Mouse (Mus musculus) hindbrain, embryonic 15.5 days (tissue): ENCODE data around the gene Tmem42. TPM values are rescaled to one million over a fixed set of nuclear protein-coding genes. Genes with fewer than 3 reads are reported as not detected.
A peak's percentile ranks its signal among the peaks of the same experiment; 100 is the strongest.

Experiments
- ATAC-seq: fragments of 200-750 bp; cut with Nextera tagmentation; 2 replicates; pipeline ENCODE4 v1.8.0; 2017; ENCODE audit warnings: low read depth, moderate number of reproducible peaks, moderate TSS enrichment; ENCODE audit not compliant: low FRiP score
- H3K27ac ChIP-seq: fragments of 300-500 bp; sonication (generic); replicated peaks from 2 replicates; pipeline ENCODE4 v1.5.1; 2015; ENCODE audit warnings: mild to moderate bottlenecking, inconsistent platforms
- H3K27me3 ChIP-seq: fragments of 300-500 bp; sonication (generic); 2 replicates; pipeline ENCODE4 v1.6.1; 2015; ENCODE audit warnings: control low read depth, inconsistent platforms
- H3K36me3 ChIP-seq: fragments of 300-500 bp; sonication (generic); 2 replicates; pipeline ENCODE4 v1.6.1; 2015; ENCODE audit warnings: control low read depth, inconsistent platforms
- H3K4me1 ChIP-seq: fragments of 300-500 bp; sonication (generic); replicated peaks from 2 replicates; pipeline ENCODE4 v1.6.1; 2015; ENCODE audit warnings: control low read depth, inconsistent platforms
- H3K4me2 ChIP-seq: fragments of 300-500 bp; sonication (generic); 2 replicates; pipeline ENCODE4 v1.6.1; 2015; ENCODE audit warnings: moderate library complexity, mild to moderate bottlenecking, inconsistent platforms
- H3K4me3 ChIP-seq: fragments of 300-500 bp; sonication (generic); 2 replicates; pipeline ENCODE4 v1.5.1; 2015; ENCODE audit warnings: mild to moderate bottlenecking, inconsistent platforms
- H3K9ac ChIP-seq: fragments of 300-500 bp; sonication (generic); 2 replicates; pipeline ENCODE4 v1.6.1; 2015; ENCODE audit warnings: inconsistent platforms
- H3K9me3 ChIP-seq: fragments of 300-500 bp; sonication (generic); 2 replicates; pipeline ENCODE4 v1.6.1; 2016; ENCODE audit warnings: control low read depth, inconsistent platforms
- WGBS: fragments of 180-500 bp; shearing (Covaris S2); methylation state at CpG from one replicate; pipeline ENCODE4 v1.1.7; 2015; 5-methylcytosine and 5-hydroxymethylcytosine counted together
- polyA plus RNA-seq: library from polyadenylated mRNA; unstranded; fragments of >200 nt; fragmentation: Nextera tagmentation; extraction: Ambion mirVana; gene quantifications from 2 replicates; pipeline ENCODE4 v1.2.1, GENCODE M21; 2015

The Tmem42 gene
- polyA plus RNA-seq: 27.2 and 28.2 TPM in 2 replicates

- peak; percentile 96 for ATAC-seq
- H3K27me3 ChIP-seq: no peaks in the 10 kb centered on the region
- H3K27ac ChIP-seq: peak within 1 kb of the TSS; percentile 92
- peaks cover 22% of the 10 kb centered on the region for H3K4me1 ChIP-seq
- H3K9me3 ChIP-seq: no peaks in the 10 kb centered on the region
- H3K4me3 ChIP-seq: peak within 1 kb of the TSS; percentile 54
- H3K36me3 ChIP-seq: no peaks in the 10 kb centered on the region
- peak within 1 kb of the TSS; percentile 59 for H3K9ac ChIP-seq
- under 1% methylated on average over 43 of the region's 69 CpGs for WGBS
- H3K4me2 ChIP-seq: peak within 1 kb of the TSS; percentile 78
Measured at GRCm38 (mm10) chr9:123020995-123021631, at the start of gene Tmem42. Gene Tmem42, plus strand, starts transcription at chr9:123021326.

- no peak for ATAC-seq
- WGBS: 97% methylated on average over 10 of the region's 10 CpGs
Measured at GRCm38 (mm10) chr9:122998406-122999192, 22.5 kb upstream of the Tmem42 start.

GRCm38 (mm10) chr9:122999193-122999586 lies 21.9 kb upstream of the Tmem42 start:
- no peak overlapping the region for H3K27ac ChIP-seq
- 0 out of 2 replicates have a peak, but pooled peaks cover 3% of the 10 kb centered on the region for H3K36me3 ChIP-seq
- H3K27me3 ChIP-seq: no peaks in the 10 kb centered on the region
- no peaks in the 10 kb centered on the region for H3K9me3 ChIP-seq
- H3K4me3 ChIP-seq: no peak overlapping the region
- H3K4me1 ChIP-seq: no peaks in the 10 kb centered on the region
- H3K4me2 ChIP-seq: no peak overlapping the region
- H3K9ac ChIP-seq: no peak overlapping the region
- WGBS: 95% methylated on average over 4 of the region's 4 CpGs
- ATAC-seq: no peak

More at GRCm38 (mm10) chr9:122998406-122999192, 22.5 kb upstream of the Tmem42 start:
- H3K4me2 ChIP-seq: no peak overlapping the region
- H3K4me3 ChIP-seq: no peak overlapping the region
- H3K9me3 ChIP-seq: no peaks in the 10 kb centered on the region
- no peaks in the 10 kb centered on the region for H3K4me1 ChIP-seq
- no peak overlapping the region for H3K27ac ChIP-seq
- no peak overlapping the region for H3K9ac ChIP-seq
- H3K36me3 ChIP-seq: 0 out of 2 replicates have a peak, but pooled peaks cover 3% of the 10 kb centered on the region
- H3K27me3 ChIP-seq: no peaks in the 10 kb centered on the region

- no peaks in the 10 kb centered on the region for H3K9me3 ChIP-seq
- WGBS: 89% methylated on average over 2 of the region's 2 CpGs
- no peaks in the 10 kb centered on the region for H3K4me1 ChIP-seq
- no peak overlapping the region for H3K27ac ChIP-seq
- H3K4me3 ChIP-seq: no peak overlapping the region
- H3K4me2 ChIP-seq: no peak overlapping the region
- no peak for ATAC-seq
- H3K9ac ChIP-seq: no peak overlapping the region
- H3K36me3 ChIP-seq: peaks cover 4% of the 10 kb centered on the region; the same call in 1 of the 2 replicates
- no peaks in the 10 kb centered on the region for H3K27me3 ChIP-seq
Measured at GRCm38 (mm10) chr9:123004718-123005117, 16.4 kb upstream of the Tmem42 start.

GRCm38 (mm10) chr9:123006071-123006470 lies 15.1 kb upstream of the Tmem42 start:
- no peak overlapping the region for H3K9ac ChIP-seq
- ATAC-seq: no peak
- H3K4me3 ChIP-seq: no peak overlapping the region
- H3K27ac ChIP-seq: no peak overlapping the region
- H3K9me3 ChIP-seq: no peaks in the 10 kb centered on the region
- no peaks in the 10 kb centered on the region for H3K27me3 ChIP-seq
- no peak overlapping the region for H3K4me2 ChIP-seq
- H3K36me3 ChIP-seq: peaks cover 13% of the 10 kb centered on the region; the same call in 1 of the 2 replicates
- 74% methylated on average over 6 of the region's 6 CpGs for WGBS
- H3K4me1 ChIP-seq: no peaks in the 10 kb centered on the region

- H3K27ac ChIP-seq: peak overlapping the region; percentile 92
- no peak overlapping the region for H3K9ac ChIP-seq
- H3K4me1 ChIP-seq: peaks cover 22% of the 10 kb centered on the region
- H3K36me3 ChIP-seq: no peaks in the 10 kb centered on the region
- no peaks in the 10 kb centered on the region for H3K27me3 ChIP-seq
- peak overlapping the region; percentile 54 for H3K4me3 ChIP-seq
- peak overlapping the region; percentile 78 for H3K4me2 ChIP-seq
- WGBS: 41% methylated on average over 16 of the region's 24 CpGs
- no peak; the same call in 1 of the 2 replicates for ATAC-seq
- H3K9me3 ChIP-seq: no peaks in the 10 kb centered on the region
Measured at GRCm38 (mm10) chr9:123021636-123022379, 682 bp downstream of the Tmem42 start.

- Histone ChIP-seq H3K27ac (no peak overlapping the region), H3K4me3 (no peak overlapping the region), H3K27me3 (no peaks in the 10 kb centered on the region), H3K9ac (no peak overlapping the region), H3K9me3 (no peaks in the 10 kb centered on the region), H3K4me1 (peaks cover 17% of the 10 kb centered on the region), H3K36me3 (no peaks in the 10 kb centered on the region), H3K4me2 (no peak overlapping the region)
- WGBS: 91% methylated on average over 2 of the region's 2 CpGs
- ATAC-seq: no peak
Measured at GRCm38 (mm10) chr9:123024201-123024600, 3.1 kb downstream of the Tmem42 start.

GRCm38 (mm10) chr9:123031496-123032246 lies 10.5 kb downstream of the Tmem42 start:
- no peak for ATAC-seq
- WGBS: 86% methylated on average over 13 of the region's 13 CpGs
- no peak overlapping the region for H3K27ac ChIP-seq
- H3K9ac ChIP-seq: no peak overlapping the region
- no peaks in the 10 kb centered on the region for H3K27me3 ChIP-seq
- no peaks in the 10 kb centered on the region for H3K4me1 ChIP-seq
- H3K36me3 ChIP-seq: no peaks in the 10 kb centered on the region
- H3K4me2 ChIP-seq: no peak overlapping the region
- H3K9me3 ChIP-seq: no peaks in the 10 kb centered on the region
- no peak overlapping the region for H3K4me3 ChIP-seq

- Histone ChIP-seq H3K4me2 (no peak within 1 kb of the TSS), H3K9ac (no peak within 1 kb of the TSS), H3K9me3 (no peaks in the 10 kb centered on the region), H3K36me3 (no peaks in the 10 kb centered on the region), H3K27ac (no peak within 1 kb of the TSS), H3K4me1 (no peaks in the 10 kb centered on the region), H3K27me3 (no peaks in the 10 kb centered on the region), H3K4me3 (no peak within 1 kb of the TSS)
- 88% methylated on average over 4 of the region's 4 CpGs for WGBS
- no peak for ATAC-seq
Measured at GRCm38 (mm10) chr9:123034426-123034825, 13.3 kb downstream of the Tmem42 start, which contains the start of gene Tgm4. Gene Tgm4, plus strand, starts transcription at chr9:123034726.

- Histone ChIP-seq H3K36me3 (no peaks in the 10 kb centered on the region), H3K4me2 (no peak overlapping the region), H3K9ac (no peak overlapping the region), H3K27ac (no peak overlapping the region), H3K9me3 (no peaks in the 10 kb centered on the region), H3K27me3 (no peaks in the 10 kb centered on the region), H3K4me3 (no peak overlapping the region), H3K4me1 (no peaks in the 10 kb centered on the region)
- ATAC-seq: no peak
- WGBS: 96% methylated on average over 1 of the region's 1 CpGs
Measured at GRCm38 (mm10) chr9:123047665-123048064, 26.5 kb downstream of the Tmem42 start.

- Histone ChIP-seq H3K9ac (no peak overlapping the region), H3K4me3 (no peak overlapping the region), H3K27me3 (no peaks in the 10 kb centered on the region), H3K4me2 (no peak overlapping the region), H3K36me3 (no peaks in the 10 kb centered on the region), H3K9me3 (no peaks in the 10 kb centered on the region), H3K4me1 (no peaks in the 10 kb centered on the region), H3K27ac (no peak overlapping the region)
- no peak for ATAC-seq
Measured at GRCm38 (mm10) chr9:123058724-123059292, 37.7 kb downstream of the Tmem42 start.
